Mouse (Mus musculus) forebrain, embryonic 11.5 days (tissue): ENCODE measurements around the gene Gpr19. TPM values are rescaled to one million over a fixed set of nuclear protein-coding genes. Genes with fewer than 3 reads are reported as not detected.

Source experiments
- ATAC-seq: fragments of 200-750 bp; cut with Nextera tagmentation; replicated peaks from 2 replicates; pipeline ENCODE4 v1.8.0; 2017; ENCODE audit warnings: moderate TSS enrichment; ENCODE audit not compliant: low FRiP score
- DNase-seq: peaks from one replicate; pipeline ENCODE4 v3.0.0-alpha.2; 2017; ENCODE audit warnings: low spot score
- H3K27ac ChIP-seq: fragments of 300-500 bp; sonication (generic); 2 replicates; pipeline ENCODE4 v1.5.1; 2014; ENCODE audit warnings: low read depth, low read length
- H3K27me3 ChIP-seq: fragments of 300-500 bp; sonication (generic); 2 replicates; pipeline ENCODE4 v1.6.1; 2014; ENCODE audit warnings: mild to moderate bottlenecking, low read length, mixed read lengths; ENCODE audit not compliant: control insufficient read depth, insufficient read depth
- H3K36me3 ChIP-seq: fragments of 300-500 bp; sonication (generic); 2 replicates; pipeline ENCODE4 v1.6.1; 2014; ENCODE audit warnings: mild to moderate bottlenecking, low read length, moderate library complexity, mixed read lengths; ENCODE audit not compliant: control insufficient read depth, insufficient read depth
- H3K4me1 ChIP-seq: fragments of 300-500 bp; sonication (generic); replicated peaks from 2 replicates; pipeline ENCODE4 v1.6.1; 2014; ENCODE audit warnings: low read length, mixed read lengths; ENCODE audit not compliant: control insufficient read depth, insufficient read depth
- H3K4me2 ChIP-seq: fragments of 300-500 bp; sonication (generic); 2 replicates; pipeline ENCODE4 v1.6.1; 2014; ENCODE audit warnings: low read depth, mild to moderate bottlenecking, low read length, moderate library complexity, mixed read lengths; ENCODE audit not compliant: severe bottlenecking
- H3K4me3 ChIP-seq: fragments of 300-500 bp; sonication (generic); 2 replicates; pipeline ENCODE4 v1.5.1; 2014; ENCODE audit warnings: low read depth, low read length
- H3K9ac ChIP-seq: fragments of 300-500 bp; sonication (generic); 2 replicates; pipeline ENCODE4 v1.6.1; 2014; ENCODE audit warnings: low read length
- H3K9me3 ChIP-seq: fragments of 300-500 bp; sonication (generic); 2 replicates; pipeline ENCODE4 v1.6.1; 2016; ENCODE audit warnings: low read length, mixed read lengths; ENCODE audit not compliant: control insufficient read depth
- WGBS: fragments of 180-500 bp; shearing (Covaris S2); extraction: QIAGEN DNeasy Blood & Tissue Kit; methylation state at CpG from one replicate; pipeline ENCODE4 v1.1.7; 2014; 5-methylcytosine and 5-hydroxymethylcytosine counted together
- polyA plus RNA-seq: library from polyadenylated mRNA; unstranded; fragments of >200 nt; fragmentation: Nextera tagmentation; extraction: Ambion mirVana; gene quantifications from 2 replicates; pipeline ENCODE4 v1.2.1, GENCODE M21; 2014

The Gpr19 gene
- polyA plus RNA-seq, 1 experiment from 2014 or later, result 31.2 TPM

DNA sequence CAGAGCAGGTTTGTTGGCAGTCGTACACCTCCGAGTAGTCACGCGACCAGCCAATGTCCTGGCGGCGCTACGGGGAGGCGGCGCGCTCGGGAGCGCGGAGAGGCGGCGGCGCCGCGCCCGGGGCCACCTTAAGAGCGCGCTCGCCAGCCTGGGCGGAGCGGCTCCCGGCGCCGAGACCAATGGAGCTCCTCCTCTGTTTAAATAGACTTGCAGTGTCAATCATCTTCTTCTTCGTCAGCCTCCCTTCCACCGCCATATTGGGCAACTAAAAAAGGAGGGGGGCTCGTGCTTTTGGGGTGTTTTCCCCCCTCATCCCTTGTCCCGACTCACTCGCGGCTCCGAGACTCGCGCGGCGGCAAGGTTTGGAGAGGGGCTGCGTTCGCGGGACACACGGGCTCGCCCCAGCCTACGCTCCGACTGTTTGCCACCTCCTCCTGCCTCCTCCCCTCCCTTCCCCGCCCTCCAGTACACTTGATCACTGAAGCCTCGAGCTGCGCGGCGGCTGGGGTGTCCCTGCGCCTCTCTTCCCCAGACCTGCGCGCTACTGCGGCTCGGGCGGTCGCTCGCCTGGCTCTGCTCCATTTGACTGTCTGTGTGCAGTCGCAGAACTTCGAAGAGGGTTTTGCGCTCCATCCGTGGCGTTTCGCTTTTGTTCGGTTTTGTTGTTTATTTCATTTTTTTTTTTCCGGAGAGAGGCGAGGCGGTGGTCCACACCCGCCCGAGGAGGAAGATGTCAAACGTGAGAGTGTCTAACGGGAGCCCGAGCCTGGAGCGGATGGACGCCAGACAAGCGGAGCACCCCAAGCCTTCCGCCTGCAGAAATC, 22.0 kb upstream of the Gpr19 start, which contains the start of gene Cdkn1b:
Cdkn1b (plus strand) TSS at position 212 of the 824 bp plus-strand sequence.
- WGBS, result under 1% methylated on average over 77 of the region's 77 CpGs
- DNase-seq (peak; percentile 93), ATAC-seq (peak; percentile 95)
- peak within 1 kb of the TSS; percentile 95 for H3K27ac ChIP-seq
- peaks cover 11% of the 10 kb centered on the region for H3K4me1 ChIP-seq
- peak within 1 kb of the TSS; percentile 97 for H3K4me3 ChIP-seq
- H3K4me2 ChIP-seq, result peak within 1 kb of the TSS; percentile 100
- H3K9me3 ChIP-seq, result no peaks in the 10 kb centered on the region
- H3K9ac ChIP-seq, result peak within 1 kb of the TSS; percentile 93
- H3K36me3 ChIP-seq, result no peaks in the 10 kb centered on the region
- H3K27me3 ChIP-seq, result no peaks in the 10 kb centered on the region

DNA sequence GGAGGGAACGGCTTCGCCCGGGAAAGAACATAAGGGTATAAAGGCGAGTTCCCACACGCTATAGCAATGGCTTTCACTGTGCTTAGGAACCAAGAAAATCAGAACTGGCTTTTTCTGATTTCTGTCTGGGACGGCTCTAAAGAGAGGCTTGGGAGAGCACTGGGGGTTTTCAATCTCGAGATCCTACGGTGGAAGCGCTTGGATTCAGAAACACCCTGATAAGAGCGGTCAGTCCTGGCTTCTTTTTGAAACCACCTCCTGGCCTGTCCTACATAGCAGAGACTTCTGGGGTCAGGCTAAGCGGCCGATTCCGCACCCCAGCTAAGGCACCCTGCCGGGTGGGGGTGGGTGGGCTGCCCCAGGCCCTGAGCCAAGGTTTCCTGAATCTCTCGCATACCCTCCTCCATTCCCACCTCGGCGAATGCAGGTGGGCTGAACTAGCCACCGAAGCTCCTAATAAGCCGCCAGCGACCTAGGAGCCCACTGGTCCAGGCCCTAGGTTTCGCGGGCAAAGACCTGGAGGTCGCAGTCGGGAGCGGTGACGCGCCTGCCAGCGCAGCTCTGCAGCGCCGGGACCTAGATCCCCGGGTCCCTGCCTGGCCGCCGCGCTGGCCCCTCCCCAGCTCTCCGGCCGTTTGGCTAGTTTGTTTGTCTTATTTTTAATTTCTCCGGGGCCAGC, 21.3 kb upstream of the Gpr19 start:
- peak overlapping the region; percentile 97 for H3K4me3 ChIP-seq
- H3K36me3 ChIP-seq, result no peaks in the 10 kb centered on the region
- ATAC-seq, result peak; percentile 74; the same call in 1 of the 2 replicates
- DNase-seq, result no peak
- no peaks in the 10 kb centered on the region for H3K27me3 ChIP-seq
- peaks cover 11% of the 10 kb centered on the region for H3K4me1 ChIP-seq
- H3K9me3 ChIP-seq, result no peaks in the 10 kb centered on the region
- H3K4me2 ChIP-seq, result peak overlapping the region; percentile 100
- peak overlapping the region; percentile 93 for H3K9ac ChIP-seq
- H3K27ac ChIP-seq, result peak overlapping the region; percentile 95
- 2% methylated on average over 37 of the region's 37 CpGs for WGBS

DNA sequence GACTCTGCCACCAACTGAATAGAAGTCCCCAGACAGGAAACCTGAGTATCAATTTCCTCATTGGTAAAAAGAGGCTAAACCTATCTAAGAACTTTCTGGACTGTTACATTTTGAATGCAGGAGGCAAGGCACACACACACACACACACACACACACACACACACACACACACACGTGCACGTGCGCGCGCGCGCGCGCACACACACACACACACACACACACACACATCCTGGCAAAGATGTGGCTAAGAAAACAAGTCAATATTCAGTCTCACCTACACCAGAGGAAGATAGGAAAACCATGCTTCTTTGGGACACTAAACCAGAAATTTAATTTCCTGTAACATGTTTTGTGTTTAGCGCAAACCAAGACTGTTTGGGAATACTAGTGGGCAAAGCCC, 20.4 kb upstream of the Gpr19 start:
- WGBS, result 88% methylated on average over 10 of the region's 10 CpGs

DNA sequence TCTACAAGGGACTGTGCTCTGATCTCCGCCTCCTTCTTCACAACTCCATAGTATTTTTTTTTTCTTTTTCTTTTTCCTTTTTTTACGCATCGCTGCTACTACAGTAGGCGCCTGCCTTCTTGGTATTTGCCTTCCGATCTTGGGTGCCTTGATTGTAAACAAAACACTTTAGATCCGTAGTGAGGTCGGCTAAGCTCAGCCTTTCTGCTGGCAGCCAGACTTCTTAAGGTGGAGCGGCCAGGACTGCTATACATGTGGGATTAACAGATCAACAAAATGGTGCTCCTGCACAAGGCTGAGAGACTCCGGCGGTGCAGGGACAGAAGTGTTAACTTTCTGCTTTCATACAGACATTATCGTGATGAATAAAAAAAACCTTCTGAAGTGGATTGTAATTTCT, 18.7 kb upstream of the Gpr19 start:
- Histone ChIP-seq H3K4me1 (peaks cover 9% of the 10 kb centered on the region), H3K9me3 (no peaks in the 10 kb centered on the region), H3K27me3 (no peaks in the 10 kb centered on the region), H3K9ac (no peak overlapping the region; the same call in 1 of the 2 replicates), H3K36me3 (no peaks in the 10 kb centered on the region), H3K4me3 (peak overlapping the region; percentile 22), H3K27ac (no peak overlapping the region), H3K4me2 (peak overlapping the region; percentile 76)
- ATAC-seq (no peak), DNase-seq (no peak)
- WGBS, result 1% methylated on average over 11 of the region's 11 CpGs

More for the DNA sequence above, 20.4 kb upstream of the Gpr19 start:
- Histone ChIP-seq H3K9ac (no peak overlapping the region), H3K4me3 (peak overlapping the region; percentile 97), H3K4me1 (peaks cover 11% of the 10 kb centered on the region), H3K27me3 (no peaks in the 10 kb centered on the region), H3K36me3 (no peaks in the 10 kb centered on the region), H3K9me3 (no peaks in the 10 kb centered on the region), H3K27ac (no peak overlapping the region), H3K4me2 (no peak overlapping the region)
- no peak for DNase-seq
- no peak for ATAC-seq

DNA sequence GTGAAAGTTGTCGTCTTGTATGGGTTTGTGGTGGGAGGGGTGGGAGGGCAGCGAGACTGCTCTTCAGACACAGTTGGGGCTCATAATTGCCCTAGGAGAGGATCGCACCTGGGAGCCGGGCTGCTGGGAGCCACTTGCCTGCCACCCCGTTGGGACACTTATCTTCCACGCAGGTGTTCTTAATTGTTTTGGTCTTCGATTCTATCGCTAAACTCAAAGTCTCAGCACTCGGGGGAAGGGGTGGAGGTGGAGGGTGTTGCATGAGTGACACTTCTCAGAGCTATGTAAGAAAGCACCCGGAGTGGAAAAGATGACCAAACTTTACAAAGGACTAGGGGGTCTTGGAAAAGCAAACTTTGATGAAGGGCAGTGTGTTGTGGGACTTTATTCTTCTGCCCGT, 18.3 kb upstream of the Gpr19 start:
- no peaks in the 10 kb centered on the region for H3K9me3 ChIP-seq
- H3K27ac ChIP-seq, result no peak overlapping the region
- peak overlapping the region; percentile 76 for H3K4me2 ChIP-seq
- peaks cover 7% of the 10 kb centered on the region for H3K4me1 ChIP-seq
- WGBS, result 0% methylated on average over 11 of the region's 11 CpGs
- peak overlapping the region; percentile 30 for H3K9ac ChIP-seq
- no peaks in the 10 kb centered on the region for H3K27me3 ChIP-seq
- peak overlapping the region; percentile 22 for H3K4me3 ChIP-seq
- H3K36me3 ChIP-seq, result no peaks in the 10 kb centered on the region
- no peak for ATAC-seq
- DNase-seq, result no peak

DNA sequence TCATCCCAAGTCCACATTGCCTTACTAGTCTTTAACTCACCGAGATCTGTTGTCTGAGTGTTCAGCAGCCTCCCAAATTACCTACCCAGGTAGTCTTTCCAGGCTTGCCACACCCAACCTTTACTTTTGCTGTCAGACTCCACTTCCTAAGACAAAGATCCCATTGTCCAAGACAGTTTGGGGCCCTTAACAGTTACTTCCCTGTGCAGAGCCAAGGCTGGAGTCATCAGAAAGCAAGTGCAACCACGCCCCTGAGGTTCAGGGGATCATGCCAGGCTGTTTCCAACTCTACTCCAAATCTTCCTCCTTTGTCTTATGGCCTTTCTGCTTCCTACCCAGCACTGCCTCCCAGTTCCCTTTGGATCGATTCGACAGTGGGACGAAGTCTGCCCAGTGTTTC, 16.1 kb upstream of the Gpr19 start:
- H3K4me3 ChIP-seq, result no peak overlapping the region
- H3K9ac ChIP-seq, result no peak overlapping the region
- DNase-seq (no peak), ATAC-seq (no peak)
- 89% methylated on average over 5 of the region's 5 CpGs for WGBS
- no peaks in the 10 kb centered on the region for H3K36me3 ChIP-seq
- H3K9me3 ChIP-seq, result no peaks in the 10 kb centered on the region
- no peak overlapping the region for H3K4me2 ChIP-seq
- peaks cover 4% of the 10 kb centered on the region; the same call in 1 of the 2 replicates for H3K4me1 ChIP-seq
- no peak overlapping the region for H3K27ac ChIP-seq
- H3K27me3 ChIP-seq, result no peaks in the 10 kb centered on the region

DNA sequence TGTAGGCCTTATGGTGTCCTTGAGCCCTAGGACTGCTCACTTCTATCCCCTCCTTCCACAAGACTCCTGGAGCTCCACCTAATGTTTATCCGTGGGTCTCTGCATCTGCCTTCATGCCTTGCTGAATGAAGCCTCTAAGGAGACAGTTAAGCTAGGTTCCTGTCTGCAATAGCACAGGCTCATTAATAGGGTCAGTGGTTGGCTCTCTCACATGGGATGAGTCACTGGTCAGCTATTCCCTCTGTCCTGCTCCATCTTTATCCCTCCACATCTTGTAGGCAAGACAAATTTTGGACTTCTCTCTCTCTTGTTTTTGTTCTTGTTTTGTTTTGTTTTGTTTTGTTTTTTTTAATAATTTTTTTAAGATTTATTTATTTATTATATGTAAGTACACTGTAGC, 7.4 kb upstream of the Gpr19 start:
- no peak overlapping the region for H3K4me3 ChIP-seq
- DNase-seq, result no peak
- WGBS, result 92% methylated on average over 1 of the region's 1 CpGs
- H3K27me3 ChIP-seq, result no peaks in the 10 kb centered on the region
- no peaks in the 10 kb centered on the region for H3K9me3 ChIP-seq
- ATAC-seq, result no peak
- no peak overlapping the region for H3K4me2 ChIP-seq
- no peak overlapping the region for H3K27ac ChIP-seq
- no peaks in the 10 kb centered on the region for H3K36me3 ChIP-seq
- H3K9ac ChIP-seq, result no peak overlapping the region
- H3K4me1 ChIP-seq, result no peaks in the 10 kb centered on the region

DNA sequence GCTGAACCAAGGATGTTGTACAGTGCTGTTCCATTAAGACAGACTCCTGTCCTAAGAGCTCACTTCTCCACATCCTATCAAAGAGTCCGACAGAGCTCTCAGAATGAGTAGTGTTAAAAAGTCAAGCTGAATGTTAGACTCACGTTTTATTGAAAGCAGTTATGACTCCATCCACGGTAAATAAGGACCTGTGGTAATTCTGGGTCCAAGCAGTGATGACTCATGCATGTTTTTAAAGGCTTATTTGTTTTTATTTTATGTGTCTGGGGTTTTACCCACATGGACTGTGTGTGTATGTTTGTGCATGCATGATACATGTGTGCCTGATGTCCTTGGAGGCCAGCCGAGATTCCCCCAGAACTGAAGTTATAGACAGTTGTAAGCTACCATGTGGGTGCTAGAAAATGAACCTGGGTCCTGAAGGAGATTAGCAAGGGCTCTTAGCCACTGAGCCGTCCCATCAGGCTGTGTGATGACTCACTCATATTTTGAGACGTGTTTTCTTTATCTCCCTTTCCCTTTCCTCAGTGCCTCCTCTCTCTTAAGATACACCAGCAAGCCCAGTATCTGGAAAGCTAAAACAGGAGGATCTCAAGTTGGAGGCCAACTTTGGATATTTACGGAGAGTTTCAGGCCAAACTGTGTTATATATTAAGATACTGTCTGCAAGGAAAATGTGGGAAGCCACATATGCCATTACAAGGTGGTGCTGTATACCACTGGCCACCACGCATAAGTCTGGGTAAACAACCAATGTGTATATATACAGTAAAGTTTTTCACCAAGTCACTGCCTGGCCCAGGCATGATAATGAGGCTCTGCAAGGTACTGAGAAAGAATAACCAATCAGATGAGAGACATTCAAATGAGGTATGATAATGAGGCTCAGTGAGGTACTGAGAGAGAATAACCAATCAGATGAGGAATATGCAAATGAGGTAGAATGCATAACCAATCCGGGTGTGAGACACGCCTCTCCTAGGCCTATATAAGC, 5.8 kb upstream of the Gpr19 start:
- H3K27me3 ChIP-seq, result no peaks in the 10 kb centered on the region
- no peak for ATAC-seq
- H3K9ac ChIP-seq, result no peak overlapping the region
- no peaks in the 10 kb centered on the region for H3K4me1 ChIP-seq
- H3K36me3 ChIP-seq, result no peaks in the 10 kb centered on the region
- WGBS, result 95% methylated on average over 10 of the region's 10 CpGs
- no peaks in the 10 kb centered on the region for H3K9me3 ChIP-seq
- no peak overlapping the region for H3K4me2 ChIP-seq
- DNase-seq, result no peak
- no peak overlapping the region for H3K27ac ChIP-seq
- no peak overlapping the region for H3K4me3 ChIP-seq
